Mouse (Mus musculus) retina, embryonic 14.5 days (tissue): ENCODE measurements around the gene Dcbld2.
A peak's percentile ranks its signal among the peaks of the same experiment; 100 is the strongest.

ENCODE experiments used
- DNase-seq: peaks from one replicate; pipeline ENCODE4 v3.0.0-alpha.2; 2015; ENCODE audit warnings: low spot score

The Dcbld2 gene

DNA sequence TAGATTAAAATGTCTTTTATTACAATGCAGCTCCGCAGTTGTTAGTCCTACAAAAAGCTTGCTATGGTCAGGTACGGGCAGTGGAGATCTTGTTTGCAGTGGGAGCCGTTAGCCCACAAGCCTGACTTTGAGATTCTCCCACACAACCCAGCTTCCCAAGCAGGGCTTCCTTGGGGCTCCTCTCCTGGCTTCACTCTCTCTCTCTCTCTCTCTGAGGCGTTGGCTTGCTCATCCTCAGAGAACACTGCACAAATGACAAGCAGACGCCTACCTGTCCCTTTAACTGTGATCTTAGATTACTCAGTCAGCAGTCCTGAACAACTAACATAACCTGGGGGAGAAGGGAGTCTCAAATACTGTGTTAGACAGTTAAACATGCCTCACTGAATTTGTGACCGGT lies 79.6 kb downstream of the Dcbld2 start:
- DNase-seq = no peak

DNA sequence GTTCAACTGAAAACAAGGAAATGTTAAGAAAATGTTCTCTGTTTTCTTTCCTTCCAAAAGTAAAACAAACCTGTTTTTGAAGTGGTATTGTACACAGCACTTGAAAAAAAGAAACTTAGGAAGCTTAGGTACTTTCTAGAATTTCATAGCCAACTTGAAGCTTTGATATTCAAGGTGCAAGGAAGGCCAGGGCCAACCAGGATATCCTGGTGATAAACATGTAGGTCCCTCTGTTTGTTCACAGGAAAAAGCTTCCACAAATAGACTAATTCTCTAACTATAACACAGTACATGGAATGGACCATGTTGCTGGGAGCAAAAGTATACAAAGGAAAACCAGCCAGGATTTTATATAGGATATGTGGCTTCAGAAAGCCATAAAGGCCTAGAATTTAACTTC lies 88.5 kb downstream of the Dcbld2 start:
- DNase-seq = no peak

DNA sequence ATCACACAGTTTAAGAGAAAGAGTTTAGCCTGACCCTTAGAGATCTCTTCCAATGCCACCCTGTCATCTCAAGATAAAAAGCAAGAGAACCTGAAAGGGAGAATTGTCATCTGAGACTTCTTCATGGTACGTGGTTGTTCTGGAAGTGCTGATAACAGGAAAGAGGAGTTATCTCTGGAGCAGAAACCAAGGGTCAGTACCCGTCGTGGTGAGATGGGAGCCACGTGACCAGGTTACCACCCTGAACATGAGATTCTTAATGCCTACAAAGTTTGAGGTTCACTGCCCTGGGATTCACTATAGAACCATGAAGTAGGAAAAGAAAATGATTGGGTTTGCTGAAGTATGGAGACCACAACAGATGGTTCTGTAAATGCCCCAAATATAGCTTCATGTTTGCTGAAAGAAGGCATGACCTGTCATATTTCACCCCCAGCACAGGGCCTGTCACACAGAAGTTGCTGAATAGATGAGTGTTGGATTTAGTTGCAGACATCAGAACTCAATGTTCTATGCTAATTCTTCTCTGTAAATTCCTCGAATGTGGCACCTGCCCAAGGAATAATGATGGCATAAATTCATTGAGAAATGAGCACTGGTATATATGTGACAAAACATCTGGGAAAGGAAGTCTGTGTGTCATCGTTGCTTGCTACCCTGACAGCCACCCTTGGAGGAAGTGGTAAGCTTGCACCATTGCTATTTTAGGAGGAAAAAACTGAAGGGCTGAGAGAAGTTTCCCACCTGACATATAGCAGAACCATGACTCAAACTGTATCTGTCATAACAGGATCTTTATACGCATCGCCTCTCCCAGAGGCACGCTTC lies 89.9 kb downstream of the Dcbld2 start:
- DNase-seq = no peak

DNA sequence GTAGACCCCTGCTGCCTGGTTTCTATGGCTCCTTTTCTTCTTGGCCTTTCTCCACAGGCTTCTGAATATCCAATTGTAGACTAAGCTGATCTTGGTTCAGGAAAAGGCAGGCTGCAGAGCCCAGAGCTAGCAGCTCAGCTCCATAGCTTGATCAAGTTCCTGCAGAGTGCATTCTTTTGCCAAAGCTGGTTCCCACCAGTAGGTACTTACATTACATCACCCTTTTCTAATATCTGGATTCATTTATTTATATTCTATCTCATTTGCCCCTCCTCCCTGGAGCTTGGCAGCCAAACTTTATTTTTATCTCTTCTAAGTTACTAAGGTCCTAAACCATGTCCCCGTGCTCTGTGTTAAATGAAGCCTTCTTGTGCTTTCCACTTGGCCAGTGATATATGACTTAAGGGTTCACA lies 90.9 kb downstream of the Dcbld2 start:
- DNase-seq = no peak

DNA sequence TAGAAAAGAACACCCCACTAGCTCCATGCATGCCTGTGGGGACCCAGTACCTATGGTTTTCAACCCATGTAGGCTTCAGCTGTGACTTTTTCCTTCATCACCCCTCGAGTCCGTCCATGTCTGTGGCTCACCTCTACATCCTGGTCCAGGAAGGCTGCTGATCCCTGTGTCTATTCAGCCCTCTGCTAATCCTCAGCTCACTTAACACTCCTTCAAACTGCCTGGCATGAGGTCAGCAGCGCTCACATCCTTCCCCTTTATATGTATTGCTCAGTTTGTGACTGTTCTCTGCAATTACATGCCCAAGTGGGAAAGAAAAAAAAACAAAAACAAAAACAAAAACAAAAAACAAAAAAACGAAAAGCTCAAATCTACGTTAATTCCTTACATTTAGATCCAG lies 91.4 kb downstream of the Dcbld2 start:
- DNase-seq = no peak

DNA sequence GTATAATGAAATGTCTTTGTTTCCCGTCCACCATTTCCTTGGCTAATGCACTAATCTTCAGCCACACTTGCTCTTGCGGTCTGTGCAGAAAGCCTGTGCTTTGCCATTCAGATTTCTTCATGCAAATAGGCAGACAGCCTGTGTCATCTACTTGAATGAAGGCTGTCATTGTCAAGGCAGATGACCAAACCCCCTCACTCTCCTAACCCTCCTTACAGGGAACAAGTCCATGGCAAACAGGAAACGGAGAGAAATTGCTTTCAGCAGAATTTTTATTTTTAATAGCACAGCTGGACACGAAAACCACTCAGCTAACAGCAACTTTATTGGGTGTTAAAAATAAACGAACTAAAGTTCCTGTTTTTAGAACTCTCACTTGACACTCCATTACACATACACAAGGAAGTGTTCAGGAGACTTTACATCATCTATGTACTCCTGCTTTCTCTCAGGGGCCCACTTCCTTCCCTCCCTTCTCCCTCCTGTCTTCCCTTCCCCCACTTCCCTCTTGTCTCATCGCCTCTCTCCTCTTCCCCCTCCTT lies 93.6 kb downstream of the Dcbld2 start:
- no peak for DNase-seq

DNA sequence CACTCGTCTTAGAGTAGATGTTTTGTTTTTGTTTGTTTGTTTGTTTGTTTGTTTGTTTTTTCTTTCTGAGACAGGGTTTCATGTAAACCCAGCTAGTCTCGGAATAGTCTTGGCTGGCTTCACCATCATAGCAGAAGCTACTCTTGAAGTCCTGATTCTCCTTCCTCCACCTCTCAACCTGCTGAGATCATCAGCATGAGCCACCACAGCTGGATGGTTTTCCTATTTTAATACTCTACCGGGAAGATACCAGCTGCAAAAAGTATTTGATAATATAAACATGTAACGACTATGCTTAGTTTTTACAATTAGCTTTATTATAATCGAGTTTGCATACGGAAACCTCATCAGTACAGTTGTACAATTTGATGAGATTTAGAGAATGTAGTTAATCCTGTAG lies 94.3 kb downstream of the Dcbld2 start:
- DNase-seq = no peak

DNA sequence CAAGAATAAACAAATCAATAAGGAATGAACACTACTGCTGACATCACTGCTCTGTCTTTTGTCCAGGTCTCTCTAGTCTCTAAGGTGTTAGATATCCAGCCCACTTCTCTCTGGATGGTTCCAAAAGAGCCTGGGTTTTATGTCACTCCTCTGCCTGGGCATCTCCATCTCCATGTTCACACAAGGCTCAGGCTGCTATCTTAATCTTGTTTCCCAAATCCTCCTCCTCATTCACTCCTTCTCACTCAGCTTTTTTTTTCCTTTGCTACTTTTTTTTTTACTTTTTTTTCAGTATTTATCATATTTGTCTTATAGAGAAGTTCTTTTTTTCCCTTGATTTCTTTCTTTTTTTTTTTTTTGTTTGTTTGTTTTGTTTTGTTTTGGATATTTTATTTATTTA lies 96.7 kb downstream of the Dcbld2 start:
- DNase-seq = no peak

DNA sequence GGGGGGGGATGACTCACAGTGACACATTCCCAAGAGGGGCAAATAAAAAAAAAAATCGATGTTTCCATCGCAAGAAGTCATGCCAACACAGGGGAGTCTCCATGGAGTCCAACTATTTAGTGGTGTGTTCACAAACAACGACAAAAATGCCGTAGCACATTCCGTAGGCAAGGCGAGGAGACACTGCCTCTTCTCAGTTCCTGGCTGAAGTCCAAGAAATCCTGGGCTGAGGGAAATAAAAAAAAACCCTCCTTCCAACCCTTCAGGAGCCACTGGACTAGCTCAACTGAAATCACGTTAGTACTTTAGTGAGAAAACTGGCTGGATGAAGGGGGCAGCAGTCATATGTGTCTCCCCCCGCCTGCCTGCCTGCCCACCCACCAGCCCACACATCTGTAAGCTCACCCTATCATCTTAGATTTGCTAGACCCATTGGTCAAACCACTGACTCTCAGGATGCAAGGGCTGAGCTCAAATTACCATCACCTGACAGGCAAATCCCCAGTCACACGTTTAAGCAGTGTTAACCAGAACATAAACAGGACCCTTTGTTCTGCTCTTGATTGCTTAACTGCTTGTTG lies 104.0 kb downstream of the Dcbld2 start:
- DNase-seq = no peak

DNA sequence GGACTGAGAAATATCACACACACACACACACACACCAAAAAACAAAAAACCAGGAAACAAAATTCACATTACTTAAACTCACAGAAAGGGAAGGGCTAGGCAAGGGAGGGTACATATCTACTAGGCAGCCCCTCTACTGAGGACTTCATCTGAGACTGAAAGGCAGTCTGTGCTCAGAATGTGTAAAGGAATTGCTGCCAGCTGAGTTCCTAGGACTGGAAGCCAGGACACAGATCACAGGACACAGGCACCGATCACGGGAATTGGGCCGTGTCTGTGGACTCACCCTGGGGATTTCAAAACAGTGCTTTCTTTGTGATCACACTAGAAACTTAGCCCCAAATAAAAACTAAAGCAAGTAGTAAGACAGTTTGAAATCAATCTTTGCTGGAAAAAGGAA lies 104.6 kb downstream of the Dcbld2 start:
- peak; percentile 33 for DNase-seq

DNA sequence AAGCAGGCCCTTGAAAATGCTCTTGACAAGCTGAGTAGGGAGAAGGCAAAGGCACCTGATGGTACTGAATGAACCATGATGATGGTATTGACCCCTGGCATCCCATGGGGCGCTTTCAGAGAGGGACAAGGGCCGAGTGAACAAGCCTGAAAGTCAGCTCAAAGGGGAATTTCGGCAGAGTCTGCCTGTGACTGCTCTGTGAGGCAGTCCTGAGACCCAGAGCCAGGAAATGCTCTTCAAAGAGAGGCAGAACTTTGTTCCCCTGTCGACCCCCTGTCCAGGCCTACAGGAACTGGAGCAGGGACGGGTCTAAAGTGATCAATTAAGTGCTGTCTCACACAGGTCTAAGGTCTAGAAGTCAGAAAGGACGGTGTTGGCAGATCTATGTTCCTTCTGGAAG lies 105.5 kb downstream of the Dcbld2 start:
- DNase-seq = no peak

DNA sequence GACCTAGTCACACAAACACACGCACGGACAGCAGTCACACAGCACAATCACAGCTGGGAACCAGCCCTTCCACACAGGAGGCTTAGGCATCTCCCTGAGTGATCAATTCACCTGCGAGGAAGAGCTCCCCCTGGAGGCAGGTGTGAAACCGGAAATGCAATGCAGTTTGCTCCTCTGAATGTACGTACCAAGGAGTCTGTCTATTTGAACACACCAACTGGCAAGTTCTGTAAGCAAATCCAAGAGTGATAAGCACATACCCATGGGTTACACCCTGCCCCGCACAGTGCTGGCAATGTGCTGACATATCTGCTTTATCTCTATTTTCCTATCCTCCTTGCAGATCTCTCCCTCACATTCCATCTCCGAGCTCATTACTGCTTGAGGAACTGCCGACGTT lies 106.3 kb downstream of the Dcbld2 start:
- no peak for DNase-seq

DNA sequence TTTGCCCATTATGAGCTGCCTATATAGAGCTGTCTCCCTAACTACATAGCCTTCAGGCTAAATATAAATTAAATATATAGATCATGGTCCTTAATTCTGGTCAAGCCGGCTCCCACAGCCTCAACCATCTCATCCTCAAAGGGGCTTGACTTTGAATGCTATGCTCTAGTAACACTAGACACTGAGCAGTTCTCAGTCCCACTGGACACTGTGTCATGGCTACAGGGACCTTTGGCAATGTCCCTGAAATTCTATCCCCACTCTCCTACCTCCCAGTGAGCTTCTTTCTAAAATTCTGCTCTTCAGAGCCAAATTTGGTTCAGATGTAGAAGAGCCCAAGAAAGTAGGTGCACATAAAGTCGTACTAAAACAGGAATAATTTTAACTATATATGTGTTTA lies 107.9 kb downstream of the Dcbld2 start:
- no peak for DNase-seq

DNA sequence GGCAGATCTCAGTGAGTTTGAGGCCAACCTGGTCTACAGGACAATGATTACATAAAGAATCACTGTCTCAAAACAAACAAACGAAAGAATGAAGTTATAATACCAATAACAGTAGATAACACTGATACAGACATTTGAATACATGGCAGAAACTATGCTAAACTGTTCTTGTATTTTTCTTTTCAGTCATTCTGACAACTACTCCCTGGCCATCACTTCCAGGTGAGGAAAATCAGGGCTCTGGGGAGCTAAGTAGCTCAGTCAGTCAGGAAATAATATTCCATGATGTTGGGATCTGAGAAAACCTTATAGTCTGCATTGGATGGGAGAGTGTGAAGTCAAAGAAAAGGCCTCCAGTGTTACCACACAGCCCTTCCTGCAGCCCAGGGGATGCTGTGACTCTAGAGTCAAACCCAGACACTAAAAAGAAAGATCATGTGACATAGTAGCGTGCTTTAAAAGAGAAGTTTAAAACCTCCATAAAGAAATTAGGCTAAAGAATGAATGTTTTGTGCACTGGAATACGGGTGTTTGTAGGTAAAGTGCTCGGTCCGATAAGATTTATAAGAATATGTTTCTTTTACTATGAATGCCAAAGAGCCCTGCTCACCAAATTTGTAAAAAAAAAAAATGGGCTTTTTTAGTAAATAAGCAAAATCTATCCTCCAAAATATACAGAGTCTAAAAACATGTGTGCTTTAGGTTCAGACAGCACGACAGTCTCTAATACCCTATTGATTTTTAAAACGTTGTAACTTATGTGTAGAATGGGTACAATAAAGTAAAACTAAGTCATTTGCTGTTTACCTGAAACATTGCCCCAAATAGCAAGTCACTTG lies 108.9 kb downstream of the Dcbld2 start:
- DNase-seq = no peak
